Mouse (Mus musculus): ENCODE data around the gene Chst14. TPM values are rescaled to one million over a fixed set of nuclear protein-coding genes. Genes with fewer than 3 reads are reported as not detected.

Gene Chst14
- total RNA-seq, 2 experiments from 2014 or later: 9.8 to 11.3 TPM

DNA sequence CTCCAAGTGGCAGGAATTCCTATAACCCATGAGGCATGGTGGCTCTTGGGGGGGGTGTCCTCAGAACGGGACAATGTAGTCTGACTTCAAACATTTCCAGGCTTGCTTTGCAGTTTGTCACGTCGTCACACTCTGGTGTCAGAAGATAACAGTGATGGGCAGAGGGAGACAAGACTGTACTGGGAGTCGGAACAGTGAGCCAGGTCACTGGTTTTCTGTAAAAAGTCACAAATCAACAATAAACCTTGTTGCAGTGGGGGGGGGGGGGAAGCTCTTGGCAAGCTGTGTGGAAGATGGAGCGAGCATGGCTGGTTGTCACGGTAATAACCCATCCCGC is 37.3 kb downstream of the Chst14 start:
- DNase-seq: no peak

DNA sequence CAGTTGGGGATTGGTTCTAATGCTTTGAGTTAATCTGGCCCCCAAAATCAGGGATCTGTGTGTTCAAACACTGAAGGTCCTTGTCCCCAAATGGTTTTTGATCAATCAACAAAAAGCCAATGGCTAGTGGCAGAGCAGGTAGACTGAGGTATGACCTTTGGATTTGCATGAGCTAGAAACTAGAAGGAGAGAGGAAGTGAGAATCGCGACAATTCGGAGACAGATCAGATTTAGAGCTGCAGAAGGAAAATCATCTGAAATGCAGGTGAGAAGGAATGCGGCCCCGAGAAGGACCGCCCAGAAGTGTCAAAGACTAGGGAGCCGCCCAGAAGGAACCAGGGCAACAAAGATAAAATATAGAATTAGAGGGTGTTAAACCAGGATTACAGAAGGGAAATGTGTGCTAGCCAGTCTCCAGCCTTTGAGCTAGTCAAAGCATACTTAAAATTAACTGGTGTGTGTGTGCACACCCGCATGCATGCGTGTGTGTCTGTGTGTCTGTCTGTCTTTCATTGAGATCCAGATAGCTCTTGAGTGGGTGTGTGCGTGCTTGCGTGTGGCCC is 43.4 kb downstream of the Chst14 start:
- DNase-seq: no peak

DNA sequence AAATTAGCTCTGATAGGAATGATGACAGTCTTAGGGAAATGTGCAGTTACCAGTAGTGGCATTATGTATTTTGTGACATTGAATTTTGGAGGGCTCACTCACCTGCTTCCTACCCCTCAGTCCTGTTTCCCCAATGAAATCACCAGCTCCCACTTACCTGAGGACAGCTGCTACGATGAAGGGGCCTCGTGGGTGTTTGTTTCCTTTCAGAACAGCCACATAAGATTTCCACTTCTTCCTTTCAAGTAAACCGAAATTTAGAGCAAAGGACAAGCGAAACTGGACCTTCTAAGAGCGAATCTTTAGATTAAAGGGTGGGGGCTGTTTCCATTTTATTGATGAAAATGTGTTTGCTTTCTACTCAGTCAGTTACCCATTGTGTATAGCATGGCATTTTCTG is 45.8 kb downstream of the Chst14 start:
- DNase-seq: no peak

DNA sequence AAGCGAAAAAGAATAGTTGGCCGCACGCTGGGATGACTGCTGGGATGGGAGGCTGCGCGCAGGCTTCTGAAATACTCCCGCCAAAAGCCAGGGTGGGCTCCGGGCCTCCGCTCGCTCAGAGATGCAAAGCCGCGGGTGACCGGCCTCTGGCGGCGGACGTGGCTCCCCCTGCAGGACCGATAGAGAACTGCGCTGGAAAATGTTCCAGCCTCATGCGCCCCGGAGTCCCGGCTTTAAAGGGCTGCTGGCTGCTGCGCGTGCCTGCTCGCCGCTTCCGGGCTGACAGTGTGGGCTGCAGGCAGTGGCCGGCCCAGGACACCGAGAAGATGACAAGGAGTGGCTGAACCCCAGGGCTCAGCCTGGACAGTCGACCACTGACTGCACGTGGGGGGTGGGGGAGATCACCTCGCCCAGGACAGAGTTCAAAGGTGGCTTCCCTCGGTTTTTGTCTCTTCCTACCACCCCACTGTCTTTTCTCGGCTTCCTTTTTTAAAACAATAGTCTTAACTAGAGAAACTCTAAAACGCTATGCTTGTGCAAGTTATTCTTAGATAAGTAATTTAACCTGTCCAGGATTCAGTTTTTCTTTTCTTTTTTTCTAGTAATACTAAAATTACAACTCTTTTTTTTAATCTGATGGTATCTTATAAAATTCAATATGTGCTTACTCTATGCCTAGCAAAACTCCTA is 46.5 kb downstream of the Chst14 start:
- peak; percentile 85 for DNase-seq

DNA sequence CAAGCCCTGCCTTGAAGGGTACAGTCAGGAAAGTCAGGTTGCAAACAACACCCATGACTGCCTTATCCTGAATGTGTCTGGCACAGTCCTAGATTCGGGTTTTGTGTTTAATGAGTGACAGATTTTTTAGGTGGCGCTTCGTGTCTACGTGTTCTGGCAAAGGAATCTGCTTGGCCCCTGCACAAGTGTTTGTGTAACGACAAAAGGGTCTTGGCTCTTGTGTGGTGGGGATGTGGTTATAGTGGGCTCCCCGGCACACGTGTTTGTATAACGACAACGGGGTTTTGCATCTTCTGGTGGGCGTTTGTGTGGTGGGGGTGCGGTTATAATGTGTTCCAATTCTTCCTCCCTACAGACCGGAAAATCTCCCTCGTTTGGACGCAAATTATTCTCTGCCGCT is 49.6 kb downstream of the Chst14 start:
- DNase-seq: no peak

DNA sequence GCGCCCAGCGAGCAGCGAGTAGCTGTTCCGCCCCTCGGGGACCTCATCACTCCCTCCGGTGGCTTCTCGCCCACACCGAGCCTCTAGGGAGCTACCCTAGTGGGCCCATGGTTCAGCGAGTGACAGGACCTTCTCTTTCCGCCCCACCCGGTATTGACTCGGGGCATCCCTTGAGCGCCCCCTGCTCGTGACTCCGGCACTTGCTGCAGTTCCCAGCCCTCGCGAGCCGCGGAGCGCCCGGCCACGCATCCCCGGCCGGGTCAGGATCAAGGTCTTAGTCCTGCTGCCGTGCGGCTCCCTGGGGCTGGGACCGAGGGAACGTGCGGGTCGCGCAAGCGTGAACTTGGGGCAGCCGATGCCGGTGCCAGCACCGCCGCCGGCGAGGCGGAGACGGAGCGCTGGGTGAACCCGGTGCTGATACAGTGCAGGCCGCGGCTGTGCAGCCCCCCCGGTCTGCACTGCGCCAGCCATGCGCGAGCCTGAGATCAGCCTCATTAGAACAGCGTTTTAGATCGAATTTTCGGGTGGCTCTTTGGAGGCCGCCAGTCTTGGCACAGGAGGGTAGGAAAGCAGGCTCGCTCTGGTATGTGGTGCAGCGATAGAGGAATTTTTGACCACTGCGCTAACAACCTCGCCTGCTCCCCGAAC is 50.1 kb downstream of the Chst14 start:
- peak; percentile 88 for DNase-seq

DNA sequence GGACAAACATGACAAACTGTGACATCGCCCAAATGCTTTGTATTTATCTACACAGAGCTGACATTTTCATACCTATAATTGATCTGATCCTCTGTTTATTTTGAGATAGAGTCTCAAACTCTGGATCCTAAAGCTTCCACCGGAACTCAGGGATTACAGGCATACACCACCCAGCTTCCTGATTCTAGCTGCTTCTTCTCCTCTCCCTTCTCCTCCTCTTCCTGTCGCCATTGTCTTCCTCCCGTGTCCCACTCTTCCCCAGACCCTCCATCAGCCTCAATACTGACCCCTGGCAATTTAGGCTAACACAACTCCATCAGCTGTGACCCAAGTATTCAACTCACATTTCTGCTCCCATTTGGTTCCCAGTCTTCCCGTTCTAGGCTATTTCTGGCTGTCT is 50.6 kb downstream of the Chst14 start:
- DNase-seq: no peak

DNA sequence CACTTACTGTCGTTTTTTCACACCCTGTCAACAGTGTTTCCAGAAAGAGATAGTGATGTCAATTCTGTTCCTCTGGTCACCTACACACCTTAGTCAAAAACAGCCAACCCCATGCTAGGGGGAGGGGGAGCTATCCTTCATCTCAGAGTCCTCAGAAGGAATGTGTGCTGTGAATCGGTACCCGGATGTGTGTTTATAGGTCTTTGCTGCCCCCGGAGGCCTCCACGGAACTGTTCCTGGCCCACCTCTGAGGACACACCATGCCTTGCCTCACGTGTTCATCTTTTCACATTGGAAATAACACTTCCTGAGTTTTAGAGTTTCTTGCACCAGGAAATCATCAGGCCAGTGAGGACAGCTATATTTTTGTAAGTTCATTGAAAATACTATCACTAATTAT is 51.8 kb downstream of the Chst14 start:
- no peak for DNase-seq

Other genes starting within 250 kb of the Chst14 start
- gene Ankrd63, start 222.5 kb upstream of the Chst14 start, total RNA-seq (2021): under 1 TPM in 1 of 2 experiments, not detected in 1; 0.09 TPM
- 1 to 10 TPM in 1 of 2 experiments, under 1 TPM in 1; 0.40 to 1.1 TPM for gene Plcb2, start 198.1 kb upstream of the Chst14 start, total RNA-seq (2021)
- gene Inafm2, start 180.7 kb upstream of the Chst14 start, total RNA-seq (2021): 1 to 10 TPM; 6.0 to 8.6 TPM
- gene Ccdc9b, start 163.8 kb upstream of the Chst14 start, total RNA-seq (2021): 1 to 10 TPM; 5.7 to 8.5 TPM
- gene Phgr1, start 153.7 kb upstream of the Chst14 start, total RNA-seq (2021): not detected
- under 1 TPM; 0.34 to 0.35 TPM for gene Disp2, start 146.8 kb upstream of the Chst14 start, total RNA-seq (2021)
- 10 to 100 TPM in 1 of 2 experiments, 1 to 10 TPM in 1; 9.4 to 10.0 TPM for gene Knstrn, start 112.5 kb upstream of the Chst14 start, total RNA-seq (2021)
- gene Ivd, start 64.5 kb upstream of the Chst14 start, total RNA-seq (2021): 10 to 100 TPM; 57.9 to 75.4 TPM
- 1 to 10 TPM; 4.8 to 7.4 TPM for gene Bahd1, start 26.1 kb upstream of the Chst14 start, total RNA-seq (2021)
- gene Ccdc32, start 102.9 kb downstream of the Chst14 start, total RNA-seq (2021): 1 to 10 TPM; 7.4 to 8.2 TPM
- gene Rpusd2, start 108.3 kb downstream of the Chst14 start, total RNA-seq (2021): 1 to 10 TPM; 3.8 to 4.3 TPM
- 1 to 10 TPM; 4.9 to 7.7 TPM for gene Knl1, start 120.6 kb downstream of the Chst14 start, total RNA-seq (2021)
- 1 to 10 TPM; 3.7 to 4.0 TPM for gene Rad51, start 186.3 kb downstream of the Chst14 start, total RNA-seq (2021)
- gene Rmdn3, start 230.5 kb downstream of the Chst14 start, total RNA-seq (2021): 1 to 10 TPM; 6.8 to 8.9 TPM
- gene Gchfr, start 241.3 kb downstream of the Chst14 start, total RNA-seq (2021): under 1 TPM in 1 of 2 experiments, not detected in 1; 0.72 TPM
- under 1 TPM in 1 of 2 experiments, not detected in 1; 0.16 TPM for gene Gm14137, start 248.0 kb downstream of the Chst14 start, total RNA-seq (2021)

Measured in gastrocnemius, postnatal 10 days (tissue).